Mouse (Mus musculus): ENCODE data around the gene Slc25a35.
"Not testable (repeated sequence)": the region's sequence is repeated elsewhere in the genome, so short reads cannot be mapped to it uniquely, and the experiment has no call there.

Slc25a35 gene

DNA sequence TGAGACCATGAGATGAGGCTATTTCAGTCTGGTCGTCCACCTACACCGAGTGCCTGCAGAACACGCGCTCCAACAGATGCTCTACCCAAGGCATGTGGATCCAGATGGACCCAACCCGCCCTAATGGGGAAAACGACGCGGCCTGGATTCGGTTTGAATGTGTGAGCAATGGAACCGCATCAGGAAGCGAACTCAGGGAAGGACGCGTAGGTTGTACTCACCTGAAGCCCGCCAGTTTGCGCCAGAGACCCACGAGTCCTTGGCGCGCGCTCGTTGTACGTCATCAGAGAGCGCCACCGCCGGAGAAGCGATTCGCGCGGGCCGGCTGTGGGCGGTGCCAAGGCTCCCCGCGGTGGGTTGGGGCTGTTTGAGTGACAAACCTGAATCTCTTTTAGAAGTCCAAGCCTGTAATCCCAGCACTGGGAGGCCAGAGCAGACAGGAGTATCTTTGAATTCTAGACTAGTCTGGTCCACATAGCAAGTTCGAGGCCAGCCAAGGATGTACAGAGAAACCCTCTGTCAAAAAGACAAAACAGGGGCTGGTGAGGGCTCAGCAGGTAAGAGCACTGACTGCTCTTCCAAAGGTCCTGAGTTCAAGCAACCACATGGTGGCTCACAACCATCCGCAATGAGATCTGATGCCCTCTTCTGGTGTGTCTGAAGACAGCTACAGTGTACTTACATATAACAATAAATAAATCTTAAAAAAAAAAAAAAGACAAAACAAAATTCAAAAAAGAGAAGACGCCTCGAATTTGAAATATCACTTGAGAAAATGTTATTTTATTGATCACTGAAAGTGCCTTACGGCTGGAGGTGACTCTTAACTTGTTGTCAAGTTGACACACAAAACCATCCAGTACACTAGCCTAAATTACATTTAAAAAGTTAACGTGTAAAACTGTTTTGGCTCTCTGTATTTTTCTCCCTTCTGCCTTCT, 40.5 kb downstream of the Slc25a35 start, which contains the start of gene Pfas:
Gene Pfas, minus strand, starts transcription at position 279 of the 940 bp plus-strand sequence.
- peak; percentile 95 for DNase-seq (ENCODE audit: low spot score)

DNA sequence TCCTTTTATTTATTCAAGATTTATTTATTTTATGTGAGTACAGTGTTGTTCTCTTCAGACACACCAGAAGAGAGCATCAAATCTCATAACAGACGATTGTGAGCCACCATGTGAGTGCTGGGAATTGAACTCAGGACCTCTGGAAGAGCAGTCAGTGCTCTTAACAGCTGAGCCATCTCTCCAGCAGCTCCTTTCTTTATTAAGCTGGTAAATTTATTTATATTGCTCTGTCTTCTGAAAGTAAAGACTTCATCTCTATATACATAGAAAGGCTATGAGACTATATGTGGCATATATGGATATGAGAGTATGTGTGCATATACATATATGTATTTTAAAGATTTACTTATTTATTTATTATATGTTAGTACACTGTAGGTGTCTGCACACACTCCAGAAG, 41.6 kb downstream of the Slc25a35 start:
- no peak for DNase-seq (ENCODE audit: low spot score)

DNA sequence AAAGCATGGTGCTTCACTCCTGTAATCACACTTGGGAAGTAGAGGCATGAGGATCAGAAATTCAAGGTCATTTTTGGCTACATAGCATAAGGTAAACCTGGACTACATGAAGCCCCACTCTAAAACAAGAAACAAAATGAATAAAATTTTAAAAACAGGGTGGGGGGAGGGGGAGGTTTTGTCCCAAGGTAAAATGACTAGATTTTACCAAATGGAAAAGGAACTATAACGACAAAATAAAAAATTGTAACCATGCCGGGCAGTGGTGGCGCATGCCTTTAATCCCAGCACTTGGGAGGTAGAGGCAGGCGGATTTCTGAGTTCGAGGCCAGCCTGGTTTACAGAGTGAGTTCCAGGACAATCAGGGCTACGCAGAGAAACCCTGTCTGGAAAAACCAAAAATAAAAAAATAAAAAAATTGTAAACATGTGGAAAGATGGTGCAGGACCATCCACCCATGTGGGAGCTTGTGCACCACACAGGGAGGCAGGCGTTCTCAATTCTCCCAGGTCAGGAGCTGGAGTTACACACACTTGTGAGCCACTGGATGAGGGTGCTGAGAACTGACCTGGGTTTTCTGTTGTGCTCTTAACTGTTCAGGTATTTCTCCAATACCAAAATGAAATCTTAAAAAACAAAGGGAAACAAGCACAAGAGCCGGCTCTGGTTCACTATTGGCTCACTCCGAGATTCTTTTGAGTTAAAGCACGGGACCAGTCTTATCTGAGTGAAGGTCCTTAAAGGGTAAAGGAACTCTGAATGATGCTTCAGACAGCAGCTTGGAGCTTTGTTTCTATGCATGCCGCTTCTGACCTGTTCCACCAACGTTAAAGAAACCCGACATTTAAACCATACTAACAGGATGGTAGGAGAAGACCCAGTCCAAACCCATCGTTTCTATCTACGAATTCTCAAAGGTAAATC, 42.7 kb downstream of the Slc25a35 start:
- DNase-seq (ENCODE audit: low spot score) = no peak

DNA sequence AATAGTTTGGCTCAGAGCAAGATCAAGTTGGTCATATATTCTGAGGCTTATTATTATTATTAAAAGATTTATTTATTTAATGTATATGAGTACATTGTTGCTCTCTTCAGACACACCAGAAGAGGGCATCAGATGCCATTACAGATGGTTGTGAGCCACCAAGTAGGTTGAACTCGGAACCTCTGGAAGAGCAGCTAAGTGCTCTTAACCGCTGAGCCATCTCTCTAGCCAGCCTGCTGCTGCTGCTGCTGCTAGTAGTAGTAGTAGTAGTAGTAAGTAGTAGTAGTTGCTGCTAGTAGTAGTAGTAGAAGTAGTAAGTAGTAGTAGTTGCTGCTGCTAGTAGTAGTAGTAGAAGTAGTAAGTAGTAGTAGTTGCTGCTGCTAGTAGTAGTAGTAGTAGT, 43.5 kb downstream of the Slc25a35 start:
- DNase-seq (ENCODE audit: low spot score) = not testable (repeated sequence)

DNA sequence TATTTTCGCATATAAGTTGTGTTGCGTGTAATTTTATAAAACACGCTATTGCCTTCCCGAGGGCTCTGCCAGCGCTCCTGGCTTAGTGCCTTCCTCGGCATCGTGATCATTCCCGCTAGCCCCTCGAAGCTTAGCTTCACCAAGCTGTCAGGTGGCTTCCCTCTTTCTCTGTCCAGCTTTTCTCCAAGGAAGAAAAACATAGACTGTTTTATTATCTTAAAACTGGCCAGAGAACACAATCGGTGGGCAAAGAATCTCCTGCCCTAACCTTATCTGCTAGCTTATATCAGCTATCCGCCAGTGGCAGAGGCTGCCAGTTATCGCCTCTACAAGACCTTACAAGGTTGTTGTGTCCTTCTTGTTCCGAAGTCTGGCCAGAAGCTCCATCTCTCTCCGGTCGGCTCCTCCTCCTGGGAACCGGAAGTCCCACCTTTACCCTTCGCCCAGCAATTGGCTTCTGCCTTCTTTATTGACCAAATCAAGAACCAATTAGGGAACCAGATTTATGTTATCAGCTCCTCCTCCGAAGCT, 44.2 kb downstream of the Slc25a35 start:
- DNase-seq (ENCODE audit: low spot score) = peak; percentile 87

DNA sequence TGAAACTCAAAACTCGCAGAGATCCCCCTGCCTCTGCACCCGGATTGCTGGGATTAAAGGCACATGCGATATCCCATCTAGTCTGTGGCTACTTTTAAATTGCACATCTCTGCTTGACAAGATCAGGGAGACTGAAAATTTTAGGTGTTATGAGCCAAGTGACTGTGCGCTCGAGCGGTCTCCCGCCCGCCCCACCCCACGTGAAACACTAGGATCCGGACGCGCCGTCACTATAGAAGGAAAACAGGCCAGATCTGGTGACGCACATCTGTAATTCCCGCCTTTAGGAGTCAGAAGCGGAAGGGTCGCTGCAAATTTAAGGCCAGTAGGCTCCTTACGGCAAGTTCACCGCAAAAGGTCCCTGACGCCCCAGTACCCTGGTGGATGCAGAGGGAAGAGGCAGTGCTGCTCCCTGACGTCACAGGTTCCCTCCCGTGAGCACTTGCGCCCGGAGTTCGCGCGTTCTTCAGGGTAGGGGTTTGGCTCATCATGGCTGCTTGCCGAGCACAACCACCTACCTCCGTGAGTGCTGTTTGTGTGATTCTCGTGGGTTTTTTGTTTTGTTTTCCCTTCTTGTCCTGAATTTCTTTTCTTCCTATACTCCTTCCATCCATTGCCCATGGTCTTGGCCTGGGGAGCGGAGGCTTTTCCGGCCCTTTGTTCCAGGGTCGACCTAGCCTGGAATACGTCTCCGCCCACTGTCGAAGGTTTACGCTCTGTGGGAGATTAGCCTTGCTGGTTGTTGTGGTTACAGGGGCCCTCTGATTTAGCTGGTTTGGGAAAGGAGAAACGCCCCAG, 47.9 kb downstream of the Slc25a35 start, which contains the start of gene Ctc1:
Gene Ctc1, plus strand, starts transcription at position 268 of the 798 bp plus-strand sequence.
- DNase-seq (ENCODE audit: low spot score) = peak; percentile 94

DNA sequence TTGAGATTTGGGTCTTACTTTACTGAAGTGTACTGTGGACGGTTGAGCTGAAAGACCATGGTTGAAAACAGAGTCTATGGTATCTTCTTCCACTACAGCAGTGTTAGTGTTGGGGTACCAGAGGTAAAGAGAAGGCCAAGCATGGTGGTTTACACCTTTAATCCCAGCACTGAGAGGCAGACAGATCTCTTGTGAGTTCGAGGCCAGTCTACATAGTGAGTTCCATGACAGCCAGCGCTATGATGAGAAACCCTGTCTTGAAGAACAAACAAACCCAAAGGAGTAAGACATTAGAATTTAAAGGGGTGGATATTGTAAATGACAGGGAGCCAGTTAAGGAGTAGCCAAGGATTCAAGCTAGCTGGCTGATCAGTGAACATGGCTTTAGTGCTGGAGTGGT, 48.8 kb downstream of the Slc25a35 start:
- DNase-seq (ENCODE audit: low spot score) = no peak

DNA sequence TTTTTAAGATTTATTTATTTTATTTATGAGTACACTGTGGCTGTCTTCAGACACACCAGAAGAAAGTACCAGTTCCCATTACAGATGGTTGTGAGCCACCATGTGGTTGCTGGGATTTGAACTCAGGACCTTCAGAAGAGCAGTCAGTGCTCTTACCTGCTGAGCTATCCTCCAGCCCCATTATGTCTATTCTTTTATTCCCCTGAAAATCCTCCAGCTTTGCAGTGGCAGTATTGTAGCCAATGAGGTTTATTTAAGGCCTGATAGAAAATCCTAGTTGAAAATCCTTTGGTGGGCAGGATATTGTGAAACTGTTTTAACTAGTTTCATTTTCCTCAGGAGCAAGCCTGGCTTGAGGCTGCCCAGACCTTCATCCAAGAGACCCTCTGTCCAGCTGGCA, 52.8 kb downstream of the Slc25a35 start:
- DNase-seq (ENCODE audit: low spot score) = no peak

Measured in T-cell, adult 2 months (primary cell).